Mouse (Mus musculus): ENCODE measurements around the gene Dnajb4. TPM values are rescaled to one million over a fixed set of nuclear protein-coding genes. Genes with fewer than 3 reads are reported as not detected.

Dnajb4 gene
- polyA plus RNA-seq, 1 experiment from 2014 or later: 50.4 TPM

DNA sequence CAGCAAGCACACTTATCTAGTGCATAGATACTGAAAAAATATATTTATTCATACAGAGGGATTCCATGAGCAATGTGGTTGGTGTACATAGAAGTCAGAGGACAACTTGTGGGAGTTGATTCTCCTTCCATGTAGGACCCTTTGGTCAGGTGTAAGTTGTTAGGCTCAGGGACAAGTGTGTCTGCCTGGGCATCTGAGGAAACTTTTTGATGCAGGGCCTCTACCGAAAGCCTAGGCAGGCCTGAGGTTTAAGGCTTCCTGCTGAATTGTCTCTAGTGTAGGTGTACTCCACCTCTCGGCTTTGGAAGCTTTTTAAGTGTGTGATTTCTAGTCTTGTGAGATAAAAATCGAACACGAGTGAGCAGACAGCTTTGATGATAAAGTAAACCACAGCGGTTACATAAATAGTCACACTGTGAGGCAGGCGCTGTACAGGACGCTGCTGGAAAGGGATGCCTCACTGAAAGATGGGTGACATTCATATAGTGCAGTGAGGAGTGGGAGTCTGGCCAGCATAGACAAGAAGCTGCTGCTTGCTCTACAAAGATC lies 1.7 kb upstream of the Dnajb4 start:
- H3K4me1 ChIP-seq (ENCODE audit: control insufficient read depth, insufficient read depth, low read length): peaks cover 30% of the 10 kb centered on the region
- H3K27me3 ChIP-seq (ENCODE audit: control insufficient read depth, insufficient read depth, low read length): no peaks in the 10 kb centered on the region
- H3K9ac ChIP-seq (replicated peaks; ENCODE audit: low read depth, low read length): peak overlapping the region; percentile 100
- no peaks in the 10 kb centered on the region; the same call in 1 of the 2 replicates for H3K36me3 ChIP-seq (ENCODE audit: control insufficient read depth, insufficient read depth, low read length)
- WGBS: 34% methylated on average over 7 of the region's 7 CpGs
- no peaks in the 10 kb centered on the region for H3K9me3 ChIP-seq (ENCODE audit: control insufficient read depth, low read length)
- no peak overlapping the region for H3K27ac ChIP-seq (ENCODE audit: low read depth, low read length)
- peak overlapping the region; percentile 98 for H3K4me3 ChIP-seq (ENCODE audit: low read depth, low read length)
- ATAC-seq (ENCODE audit: low read depth): no peak
- peak overlapping the region; percentile 70 for H3K4me2 ChIP-seq (ENCODE audit: low read depth, low read length)

- Histone ChIP-seq H3K4me2 (ENCODE audit: low read depth, low read length) (peak overlapping the region; percentile 70), H3K27ac (ENCODE audit: low read depth, low read length) (peak overlapping the region; percentile 100), H3K9me3 (ENCODE audit: control insufficient read depth, low read length) (no peaks in the 10 kb centered on the region), H3K4me1 (ENCODE audit: control insufficient read depth, insufficient read depth, low read length) (peaks cover 30% of the 10 kb centered on the region), H3K4me3 (ENCODE audit: low read depth, low read length) (peak overlapping the region; percentile 98), H3K27me3 (ENCODE audit: control insufficient read depth, insufficient read depth, low read length) (no peaks in the 10 kb centered on the region), H3K36me3 (ENCODE audit: control insufficient read depth, insufficient read depth, low read length) (no peaks in the 10 kb centered on the region), H3K9ac (replicated peaks; ENCODE audit: low read depth, low read length) (peak overlapping the region; percentile 100)
- under 1% methylated on average over 63 of the region's 68 CpGs for WGBS
- peak; percentile 69 for ATAC-seq (ENCODE audit: low read depth)
Measured at GRCm38 (mm10) chr3:152210728-152211391, 758 bp upstream of the Dnajb4 start.

DNA sequence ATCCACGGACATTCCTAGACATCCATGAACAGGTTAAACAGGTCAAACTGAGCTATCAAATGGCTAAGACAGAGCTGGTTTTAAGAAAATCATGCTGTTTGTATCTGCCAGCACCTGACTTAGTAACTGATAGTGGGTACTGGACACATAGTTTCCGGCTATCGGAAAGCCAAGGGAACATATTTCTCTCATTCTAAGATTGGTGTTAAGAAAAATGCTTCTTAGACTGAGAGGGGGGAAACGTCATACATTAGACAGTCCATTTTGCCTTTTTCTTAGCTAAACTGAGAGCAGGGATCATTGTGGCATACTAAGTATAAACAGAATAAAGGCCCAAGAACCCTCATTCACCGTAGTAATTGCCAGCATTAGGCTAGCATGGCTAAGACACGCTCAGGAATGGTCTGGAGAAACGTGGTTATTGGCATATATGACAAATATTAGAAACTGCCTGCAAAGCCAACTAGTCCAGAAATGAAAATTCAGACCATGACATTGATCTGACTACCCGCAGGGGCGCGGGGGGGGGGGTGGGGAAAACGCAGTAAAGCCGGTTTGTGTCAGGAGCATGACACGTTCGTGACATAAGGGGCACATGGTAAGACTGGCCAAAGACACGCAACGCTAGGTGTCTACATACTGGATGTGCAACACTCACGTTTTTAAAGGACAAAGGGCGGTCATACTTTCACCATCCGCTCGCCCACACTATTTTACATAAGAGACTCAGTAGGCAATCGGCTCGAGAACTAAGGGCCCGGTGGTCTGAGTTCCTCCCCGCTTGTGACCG lies 730 bp downstream of the Dnajb4 start:
- 5% methylated on average over 25 of the region's 25 CpGs for WGBS
- Histone ChIP-seq H3K4me1 (ENCODE audit: control insufficient read depth, insufficient read depth, low read length) (peaks cover 23% of the 10 kb centered on the region), H3K36me3 (ENCODE audit: control insufficient read depth, insufficient read depth, low read length) (no peaks in the 10 kb centered on the region), H3K4me2 (ENCODE audit: low read depth, low read length) (peak overlapping the region; percentile 91), H3K4me3 (ENCODE audit: low read depth, low read length) (peak overlapping the region; percentile 98), H3K27me3 (ENCODE audit: control insufficient read depth, insufficient read depth, low read length) (no peaks in the 10 kb centered on the region), H3K9me3 (ENCODE audit: control insufficient read depth, low read length) (no peaks in the 10 kb centered on the region), H3K9ac (replicated peaks; ENCODE audit: low read depth, low read length) (peak overlapping the region; percentile 100), H3K27ac (ENCODE audit: low read depth, low read length) (peak overlapping the region; percentile 100)
- peak; percentile 42 for ATAC-seq (ENCODE audit: low read depth)

- no peaks in the 10 kb centered on the region for H3K9me3 ChIP-seq (ENCODE audit: control insufficient read depth, low read length)
- H3K36me3 ChIP-seq (ENCODE audit: control insufficient read depth, insufficient read depth, low read length): no peaks in the 10 kb centered on the region
- H3K27me3 ChIP-seq (ENCODE audit: control insufficient read depth, insufficient read depth, low read length): no peaks in the 10 kb centered on the region
- H3K4me3 ChIP-seq (ENCODE audit: low read depth, low read length): no peak overlapping the region
- ATAC-seq (ENCODE audit: low read depth): no peak
- H3K4me2 ChIP-seq (ENCODE audit: low read depth, low read length): peak overlapping the region; percentile 91; the same call in 1 of the 2 replicates
- 94% methylated on average over 7 of the region's 7 CpGs for WGBS
- no peak overlapping the region for H3K27ac ChIP-seq (ENCODE audit: low read depth, low read length)
- H3K9ac ChIP-seq (replicated peaks; ENCODE audit: low read depth, low read length): no peak overlapping the region
- H3K4me1 ChIP-seq (ENCODE audit: control insufficient read depth, insufficient read depth, low read length): peaks cover 21% of the 10 kb centered on the region
Measured at GRCm38 (mm10) chr3:152208096-152208885, 1.8 kb downstream of the Dnajb4 start.

DNA sequence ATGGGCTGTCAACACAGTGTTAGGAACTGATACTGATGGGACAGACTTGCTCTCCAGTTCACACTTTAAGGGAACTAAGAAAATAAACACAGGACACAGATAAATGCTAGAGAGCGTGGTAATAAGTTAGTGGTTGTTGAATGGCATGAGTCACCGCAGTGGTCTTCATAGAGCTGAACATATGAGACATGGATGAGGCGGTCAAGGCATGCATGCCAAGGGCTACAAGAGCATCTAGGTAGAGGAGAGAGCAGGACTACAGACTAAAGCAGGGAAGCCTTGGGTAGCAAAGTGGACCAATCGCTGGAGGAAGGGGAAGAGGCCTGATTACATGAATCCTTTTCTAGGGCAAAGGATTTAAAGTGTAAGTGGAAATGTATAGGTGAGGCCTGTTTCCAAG lies 2.9 kb downstream of the Dnajb4 start:
- 99% methylated on average over 4 of the region's 4 CpGs for WGBS
- no peaks in the 10 kb centered on the region for H3K9me3 ChIP-seq (ENCODE audit: control insufficient read depth, low read length)

DNA sequence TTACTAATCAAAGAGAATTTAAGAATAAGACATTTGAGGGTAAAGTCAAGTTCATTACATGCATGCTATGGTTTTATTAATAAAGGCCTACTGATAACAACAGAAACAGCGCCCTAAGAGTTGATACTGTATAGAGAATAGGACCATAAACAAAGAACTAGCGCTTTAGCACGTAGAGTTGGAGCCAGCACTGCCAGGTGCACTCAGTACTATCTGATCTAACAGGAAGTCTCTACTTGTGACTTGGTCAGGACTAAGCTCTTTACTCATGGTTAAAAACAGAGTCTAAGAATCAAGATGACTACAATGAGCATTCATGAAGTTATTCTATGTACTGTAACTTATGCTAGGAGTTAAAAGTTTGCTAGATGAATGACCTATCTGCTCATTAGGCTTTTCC lies 5.5 kb downstream of the Dnajb4 start:
- Histone ChIP-seq H3K27me3 (ENCODE audit: control insufficient read depth, insufficient read depth, low read length) (no peaks in the 10 kb centered on the region), H3K4me1 (ENCODE audit: control insufficient read depth, insufficient read depth, low read length) (peaks cover 4% of the 10 kb centered on the region; the same call in 1 of the 2 replicates), H3K9ac (replicated peaks; ENCODE audit: low read depth, low read length) (no peak overlapping the region), H3K4me3 (ENCODE audit: low read depth, low read length) (no peak overlapping the region), H3K27ac (ENCODE audit: low read depth, low read length) (no peak overlapping the region), H3K9me3 (ENCODE audit: control insufficient read depth, low read length) (no peaks in the 10 kb centered on the region), H3K36me3 (ENCODE audit: control insufficient read depth, insufficient read depth, low read length) (no peaks in the 10 kb centered on the region), H3K4me2 (ENCODE audit: low read depth, low read length) (no peak overlapping the region)
- 78% methylated on average over 3 of the region's 3 CpGs for WGBS
- no peak for ATAC-seq (ENCODE audit: low read depth)

More for the DNA sequence above, 2.9 kb downstream of the Dnajb4 start:
- Histone ChIP-seq H3K27me3 (ENCODE audit: control insufficient read depth, insufficient read depth, low read length) (no peaks in the 10 kb centered on the region), H3K4me1 (ENCODE audit: control insufficient read depth, insufficient read depth, low read length) (peaks cover 10% of the 10 kb centered on the region), H3K4me3 (ENCODE audit: low read depth, low read length) (no peak overlapping the region), H3K27ac (ENCODE audit: low read depth, low read length) (no peak overlapping the region), H3K36me3 (ENCODE audit: control insufficient read depth, insufficient read depth, low read length) (no peaks in the 10 kb centered on the region), H3K9ac (replicated peaks; ENCODE audit: low read depth, low read length) (no peak overlapping the region), H3K4me2 (ENCODE audit: low read depth, low read length) (no peak overlapping the region)
- ATAC-seq (ENCODE audit: low read depth): no peak

DNA sequence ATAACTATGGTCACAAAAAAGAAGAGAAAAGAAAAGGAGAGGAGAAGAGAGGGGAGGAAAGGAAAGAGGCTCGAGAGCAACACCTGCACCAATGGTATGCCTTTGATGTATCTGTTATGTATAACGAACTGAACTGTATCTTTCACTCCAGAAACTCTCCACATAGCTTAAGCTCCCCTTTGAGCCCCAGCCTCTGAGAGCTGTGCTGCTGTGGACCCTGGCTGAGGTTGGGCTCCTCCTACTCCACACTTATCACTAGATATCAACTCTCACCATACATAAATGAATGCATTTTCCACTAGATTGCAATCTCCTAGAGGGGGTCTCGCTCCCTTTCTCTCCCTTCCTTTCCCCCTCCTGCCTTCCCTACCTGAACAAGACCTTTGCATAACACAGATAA lies 6.1 kb downstream of the Dnajb4 start:
- ATAC-seq (ENCODE audit: low read depth): no peak
- H3K4me3 ChIP-seq (ENCODE audit: low read depth, low read length): no peak overlapping the region
- H3K27me3 ChIP-seq (ENCODE audit: control insufficient read depth, insufficient read depth, low read length): no peaks in the 10 kb centered on the region
- peaks cover 1% of the 10 kb centered on the region; the same call in 1 of the 2 replicates for H3K4me1 ChIP-seq (ENCODE audit: control insufficient read depth, insufficient read depth, low read length)
- WGBS: 77% methylated on average over 3 of the region's 3 CpGs
- H3K27ac ChIP-seq (ENCODE audit: low read depth, low read length): no peak overlapping the region
- no peak overlapping the region for H3K4me2 ChIP-seq (ENCODE audit: low read depth, low read length)
- no peaks in the 10 kb centered on the region for H3K9me3 ChIP-seq (ENCODE audit: control insufficient read depth, low read length)
- H3K36me3 ChIP-seq (ENCODE audit: control insufficient read depth, insufficient read depth, low read length): no peaks in the 10 kb centered on the region
- no peak overlapping the region for H3K9ac ChIP-seq (replicated peaks; ENCODE audit: low read depth, low read length)

DNA sequence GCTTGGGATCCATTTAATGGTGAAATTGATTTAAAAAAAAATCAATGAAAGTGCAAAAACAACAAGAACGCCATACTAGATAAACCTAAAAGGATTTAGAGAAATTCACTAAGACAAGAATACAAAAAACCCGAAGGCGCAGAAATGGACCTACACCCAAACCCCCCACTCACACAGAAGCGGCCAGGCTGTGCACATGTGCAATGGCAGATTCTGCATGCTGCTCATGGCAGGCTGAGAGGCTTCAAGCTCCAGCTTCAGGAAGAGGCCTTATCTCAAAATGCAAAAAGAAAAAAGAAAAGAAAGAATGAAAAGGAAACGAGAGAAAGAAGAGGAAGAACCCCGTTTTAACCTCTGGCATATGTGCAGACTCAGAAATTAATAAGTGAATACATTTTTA lies 6.7 kb downstream of the Dnajb4 start:
- no peak overlapping the region for H3K27ac ChIP-seq (ENCODE audit: low read depth, low read length)
- no peaks in the 10 kb centered on the region for H3K9me3 ChIP-seq (ENCODE audit: control insufficient read depth, low read length)
- no peak for ATAC-seq (ENCODE audit: low read depth)
- WGBS: 90% methylated on average over 6 of the region's 6 CpGs
- no peaks in the 10 kb centered on the region; the same call in 1 of the 2 replicates for H3K4me1 ChIP-seq (ENCODE audit: control insufficient read depth, insufficient read depth, low read length)
- H3K36me3 ChIP-seq (ENCODE audit: control insufficient read depth, insufficient read depth, low read length): no peaks in the 10 kb centered on the region
- no peaks in the 10 kb centered on the region for H3K27me3 ChIP-seq (ENCODE audit: control insufficient read depth, insufficient read depth, low read length)
- H3K9ac ChIP-seq (replicated peaks; ENCODE audit: low read depth, low read length): no peak overlapping the region
- no peak overlapping the region for H3K4me3 ChIP-seq (ENCODE audit: low read depth, low read length)
- no peak overlapping the region for H3K4me2 ChIP-seq (ENCODE audit: low read depth, low read length)

All from neural tube, embryonic 14.5 days (tissue).